Mouse (Mus musculus): Measurements from ENCODE around the gene Csrnp3. TPM values are rescaled to one million over a fixed set of nuclear protein-coding genes. Genes with fewer than 3 reads are reported as not detected.

Csrnp3 gene
- total and polyA plus RNA-seq, 3 experiments: 0.12 to 1.0 (median 0.17) TPM

- no peak for DNase-seq
These were observed 25.5 kb downstream of the Csrnp3 start for GRCm38 (mm10) chr2:65870919-65871582.

GRCm38 (mm10) chr2:65891590-65891989 is 46.0 kb downstream of the Csrnp3 start:
- DNase-seq: no peak

- DNase-seq: no peak
These were observed 47.7 kb downstream of the Csrnp3 start for GRCm38 (mm10) chr2:65893241-65893640.

GRCm38 (mm10) chr2:65894299-65894698 is 48.7 kb downstream of the Csrnp3 start:
- DNase-seq: no peak

- DNase-seq: no peak
These were observed 51.0 kb downstream of the Csrnp3 start for GRCm38 (mm10) chr2:65896542-65896941.

GRCm38 (mm10) chr2:65897084-65897483 is 51.5 kb downstream of the Csrnp3 start:
- no peak for DNase-seq

- DNase-seq: no peak
These were observed 53.9 kb downstream of the Csrnp3 start for GRCm38 (mm10) chr2:65899478-65899877.

- no peak for DNase-seq
These were observed 63.0 kb downstream of the Csrnp3 start for GRCm38 (mm10) chr2:65908526-65908925.

- no peak for DNase-seq
These were observed 64.4 kb downstream of the Csrnp3 start for GRCm38 (mm10) chr2:65909724-65910521.

GRCm38 (mm10) chr2:65915994-65916393 is 70.4 kb downstream of the Csrnp3 start:
- no peak for DNase-seq

GRCm38 (mm10) chr2:65920651-65921412 is 75.3 kb downstream of the Csrnp3 start:
- DNase-seq: no peak

- no peak for DNase-seq
These were observed 79.9 kb downstream of the Csrnp3 start for GRCm38 (mm10) chr2:65925363-65925941.

GRCm38 (mm10) chr2:65926935-65927708 is 81.6 kb downstream of the Csrnp3 start:
- no peak for DNase-seq

GRCm38 (mm10) chr2:65929286-65929685 is 83.7 kb downstream of the Csrnp3 start:
- DNase-seq: no peak

GRCm38 (mm10) chr2:65929927-65930326 is 84.4 kb downstream of the Csrnp3 start:
- DNase-seq: no peak

GRCm38 (mm10) chr2:65931313-65931712 is 85.7 kb downstream of the Csrnp3 start:
- DNase-seq: no peak

- DNase-seq: peak; percentile 31
These were observed 86.3 kb downstream of the Csrnp3 start for GRCm38 (mm10) chr2:65931841-65932311.

- DNase-seq: no peak
These were observed 88.5 kb downstream of the Csrnp3 start for GRCm38 (mm10) chr2:65934099-65934498.

GRCm38 (mm10) chr2:65938900-65939299 is 93.3 kb downstream of the Csrnp3 start:
- DNase-seq: no peak

- no peak for DNase-seq
These were observed 94.8 kb downstream of the Csrnp3 start for GRCm38 (mm10) chr2:65940351-65940750.

- no peak for DNase-seq
These were observed 96.8 kb downstream of the Csrnp3 start for GRCm38 (mm10) chr2:65942346-65942745.
